11 mouse cellular contexts compared by ENCODE assay signal in genomic region chr16:95401869-95402268, GRCm38 (mm10).
DNase-seq lines count a peak whose midpoint lies in the region; ATAC-seq and TF ChIP-seq lines count a peak whose summit lies in the region.
"Had no signal": no experiment of that assay in that cellular context is flagged by ENCODE, and none has a peak within 500 bp of the region (broad histone marks: within the 10 kb centered on the region; RNA-seq: fewer than 3 reads in every experiment).

No protein-coding gene starts in this region.

- no peak for TF ChIP-seq POLR2A in cerebellum, adult 2 months (IDR thresholded peaks at IDR 0.05; ENCODE audit: borderline replicate concordance, insufficient read depth, low read length)

- ATAC-seq in forebrain, embryonic 14.5 days = no peak
- no peak for ATAC-seq in hindbrain, postnatal 0 days
- no peak for ATAC-seq in hindbrain, embryonic 12.5 days (ENCODE audit: low FRiP score)
- ATAC-seq in megakaryocyte-erythroid progenitor cell, adult 5-6 weeks (replicated peaks; ENCODE audit: low FRiP score, low TSS enrichment, poor library complexity, severe bottlenecking) = no peak
- ATAC-seq in kidney, embryonic 15.5 days (replicated peaks; ENCODE audit: low FRiP score) = no peak
- ATAC-seq: liver, embryonic 12.5 days had no signal

- no peak overlapping the region for H3K4me3 ChIP-seq in forebrain, embryonic 14.5 days (ENCODE audit: low read depth, low read length)
- H3K4me3 ChIP-seq in forebrain, embryonic 10.5 days = no peak overlapping the region
- no peak overlapping the region for H3K4me3 ChIP-seq in hindbrain, postnatal 0 days (ENCODE audit: low read length)
- H3K4me3 ChIP-seq in hindbrain, embryonic 12.5 days = no peak overlapping the region
- H3K4me3 ChIP-seq in cerebellum, adult 2 months (replicated peaks; ENCODE audit: insufficient read depth, low read depth, low read length) = no peak overlapping the region
- no peak overlapping the region for H3K4me3 ChIP-seq in kidney, embryonic 15.5 days (replicated peaks)
- H3K4me3 ChIP-seq: liver, embryonic 12.5 days; midbrain, embryonic 10.5 days had no signal

- no peak overlapping the region for H3K4me2 ChIP-seq in forebrain, embryonic 14.5 days (ENCODE audit: low read length)
- H3K4me2 ChIP-seq in hindbrain, postnatal 0 days (ENCODE audit: low read depth, low read length) = no peak overlapping the region
- H3K4me2 ChIP-seq in hindbrain, embryonic 12.5 days (replicated peaks) = no peak overlapping the region
- no peak overlapping the region for H3K4me2 ChIP-seq in kidney, embryonic 15.5 days
- H3K4me2 ChIP-seq: liver, embryonic 12.5 days had no signal

- H3K4me1 ChIP-seq in forebrain, embryonic 14.5 days (ENCODE audit: control insufficient read depth, insufficient read depth, low read length) = no peaks in the 10 kb centered on the region
- no peaks in the 10 kb centered on the region for H3K4me1 ChIP-seq in forebrain, embryonic 10.5 days
- H3K4me1 ChIP-seq in hindbrain, postnatal 0 days (ENCODE audit: insufficient read depth, low read length) = no peaks in the 10 kb centered on the region
- H3K4me1 ChIP-seq in hindbrain, embryonic 12.5 days = 0 out of 2 replicates have a peak, but pooled peaks cover 3% of the 10 kb centered on the region
- H3K4me1 ChIP-seq in cerebellum, adult 2 months (ENCODE audit: control insufficient read depth, insufficient read depth, low read length) = peaks cover 20% of the 10 kb centered on the region
- peaks cover 5% of the 10 kb centered on the region; the same call in 1 of the 2 replicates for H3K4me1 ChIP-seq in kidney, embryonic 15.5 days
- H3K4me1 ChIP-seq: liver, embryonic 12.5 days; midbrain, embryonic 10.5 days had no signal

- 84% methylated on average over 9 of the region's 9 CpGs for WGBS in forebrain, embryonic 14.5 days
- 88% methylated on average over 9 of the region's 9 CpGs for WGBS in forebrain, embryonic 10.5 days
- 64% methylated on average over 9 of the region's 9 CpGs for WGBS in hindbrain, postnatal 0 days
- WGBS in hindbrain, embryonic 12.5 days = 86% methylated on average over 9 of the region's 9 CpGs
- 21% methylated on average over 9 of the region's 9 CpGs for WGBS in cerebellum, adult 2 months
- 80% methylated on average over 9 of the region's 9 CpGs for WGBS in kidney, embryonic 15.5 days

- no peak overlapping the region for H3K27ac ChIP-seq in forebrain, embryonic 14.5 days (ENCODE audit: low read depth, low read length)
- no peak overlapping the region for H3K27ac ChIP-seq in forebrain, embryonic 10.5 days
- no peak overlapping the region for H3K27ac ChIP-seq in hindbrain, postnatal 0 days
- H3K27ac ChIP-seq in hindbrain, embryonic 12.5 days = no peak overlapping the region
- H3K27ac ChIP-seq in cerebellum, adult 2 months (ENCODE audit: insufficient read depth, low read length) = no peak overlapping the region
- no peak overlapping the region for H3K27ac ChIP-seq in kidney, embryonic 15.5 days
- H3K27ac ChIP-seq: liver, embryonic 12.5 days; midbrain, embryonic 10.5 days had no signal

- DNase-seq in forebrain, embryonic 14.5 days (ENCODE audit: low spot score) = peak; percentile 16
- DNase-seq in forebrain, embryonic 10.5 days (ENCODE audit: extremely low spot score, low spot score) = no peak
- DNase-seq in hindbrain, postnatal 0 days (ENCODE audit: low spot score) = peak; percentile 34
- peak; percentile 39 to 70 for DNase-seq in cerebellum, adult 2 months
- DNase-seq in gastrocnemius, postnatal 14 days = peak; percentile 44
- DNase-seq: kidney, postnatal 10 days had no signal

- H3K9ac ChIP-seq in forebrain, embryonic 14.5 days (ENCODE audit: low read length) = no peak overlapping the region
- no peak overlapping the region for H3K9ac ChIP-seq in hindbrain, postnatal 0 days (replicated peaks; ENCODE audit: low read length)
- no peak overlapping the region for H3K9ac ChIP-seq in hindbrain, embryonic 12.5 days
- H3K9ac ChIP-seq in kidney, embryonic 15.5 days = no peak overlapping the region
- H3K9ac ChIP-seq: liver, embryonic 12.5 days had no signal

- H3K36me3 ChIP-seq in forebrain, embryonic 14.5 days (ENCODE audit: control insufficient read depth, insufficient read depth, low read length) = no peaks in the 10 kb centered on the region
- H3K36me3 ChIP-seq in forebrain, embryonic 10.5 days (replicated peaks) = no peaks in the 10 kb centered on the region
- no peaks in the 10 kb centered on the region for H3K36me3 ChIP-seq in hindbrain, postnatal 0 days (ENCODE audit: insufficient read depth, low read length)
- no peaks in the 10 kb centered on the region for H3K36me3 ChIP-seq in hindbrain, embryonic 12.5 days
- no peaks in the 10 kb centered on the region for H3K36me3 ChIP-seq in kidney, embryonic 15.5 days
- H3K36me3 ChIP-seq: liver, embryonic 12.5 days; midbrain, embryonic 10.5 days had no signal

- TF ChIP-seq CTCF in hindbrain, postnatal 0 days (IDR thresholded peaks at IDR 0.05; ENCODE audit: low read depth) = no peak
- TF ChIP-seq CTCF in cerebellum, adult 2 months (IDR thresholded peaks at IDR 0.05; ENCODE audit: borderline replicate concordance, insufficient read depth, low read depth, low read length) = no peak

- H3K27me3 ChIP-seq in forebrain, embryonic 14.5 days (replicated peaks; ENCODE audit: control insufficient read depth, insufficient read depth, low read length) = no peaks in the 10 kb centered on the region
- no peaks in the 10 kb centered on the region for H3K27me3 ChIP-seq in forebrain, embryonic 10.5 days (ENCODE audit: poor library complexity, severe bottlenecking)
- no peaks in the 10 kb centered on the region for H3K27me3 ChIP-seq in hindbrain, postnatal 0 days (ENCODE audit: insufficient read depth, low read length)
- no peaks in the 10 kb centered on the region for H3K27me3 ChIP-seq in hindbrain, embryonic 12.5 days
- H3K27me3 ChIP-seq in cerebellum, adult 2 months (ENCODE audit: control insufficient read depth, insufficient read depth, low read length) = no peaks in the 10 kb centered on the region
- no peaks in the 10 kb centered on the region for H3K27me3 ChIP-seq in kidney, embryonic 15.5 days
- H3K27me3 ChIP-seq: liver, embryonic 12.5 days had no signal

- H3K9me3 ChIP-seq in forebrain, embryonic 14.5 days (replicated peaks; ENCODE audit: control insufficient read depth, low read length) = no peaks in the 10 kb centered on the region
- H3K9me3 ChIP-seq in forebrain, embryonic 10.5 days = no peaks in the 10 kb centered on the region
- H3K9me3 ChIP-seq in hindbrain, postnatal 0 days (ENCODE audit: low read length) = no peaks in the 10 kb centered on the region
- no peaks in the 10 kb centered on the region for H3K9me3 ChIP-seq in hindbrain, embryonic 12.5 days (replicated peaks)
- no peaks in the 10 kb centered on the region for H3K9me3 ChIP-seq in kidney, embryonic 15.5 days (replicated peaks)
- H3K9me3 ChIP-seq: liver, embryonic 12.5 days; midbrain, embryonic 10.5 days had no signal

- intact Hi-C loops in gastrocnemius, postnatal 14 days (cut with DNase I; ENCODE audit: low total_unique reads) = no loop called here
